Mouse (Mus musculus) embryonic stem cell, embryonic (primary cell): ENCODE measurements at regions not wholly inside any gene's neighbourhood (a gene's known extent, or its start where the extent isn't known, plus 50 kb on each side); places are given as distances from the start of the nearest gene placed in this dataset.

ENCODE experiments used
- CTCF ChIA-PET, 4 experiments: fragments of 300-600 bp in 2 of 4; fragments of 350-600 bp in 2 of 4; sonication (Branson Sonifier 250); formaldehyde crosslinking; loops; one replicate each; lab custom pipeline; 2022; ENCODE audit warnings: inconsistent platforms in 2 of 4; lab: Charles Lee
- POLR2A ChIA-PET, 4 experiments: fragments of 300-600 bp in 2 of 4; fragments of 350-600 bp in 2 of 4; sonication (Branson Sonifier 250); formaldehyde crosslinking; loops; one replicate each; lab custom pipeline; 2022; ENCODE audit warnings: antibody characterized with exemption in 4 of 4, inconsistent platforms in 1 of 4; lab: Charles Lee

DNA sequence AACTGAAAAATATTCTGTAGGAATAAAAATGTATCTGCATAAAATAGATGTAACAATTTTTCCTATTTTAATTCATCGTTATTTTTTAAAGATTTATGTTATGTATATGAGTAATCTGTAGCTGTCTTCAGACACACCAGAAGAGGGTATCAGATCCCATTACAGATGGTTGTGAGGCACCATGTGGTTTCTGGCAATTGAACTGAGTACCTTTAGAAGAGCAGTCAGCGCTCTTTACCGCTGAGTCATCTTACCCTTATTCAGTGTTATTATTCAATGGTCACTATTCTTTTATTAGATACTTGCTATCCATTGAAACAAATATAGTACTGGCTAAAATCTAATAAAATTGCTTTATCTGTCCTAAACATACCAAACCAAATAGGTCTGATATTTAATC, 820.7 kb upstream of the Nrxn1 start:
- ChIA-PET POLR2A (no interaction called here), CTCF (no interaction called here)

- POLR2A ChIA-PET = no interaction called here
- CTCF ChIA-PET = no interaction called here
These were observed 810.2 kb upstream of the Nrxn1 start for GRCm38 (mm10) chr17:91903092-91903491.

- ChIA-PET POLR2A (no interaction called here), CTCF (no interaction called here)
These were observed 782.4 kb upstream of the Nrxn1 start for GRCm38 (mm10) chr17:91875231-91875630.

GRCm38 (mm10) chr17:91862152-91862551, 769.3 kb upstream of the Nrxn1 start:
- CTCF ChIA-PET = interaction anchor here in 1 of 4 experiments (0.7 kb wide), 1 partner anchor 609 kb away, joined by 3 read pairs; no protein-coding TSS in a partner anchor
- POLR2A ChIA-PET = interaction anchor here in 1 of 4 experiments (0.6 kb wide), 1 partner anchor 676 kb away, joined by 3 read pairs; no protein-coding TSS in a partner anchor
